Mouse (Mus musculus): ENCODE results near the gene Atxn1l. TPM values are rescaled to one million over a fixed set of nuclear protein-coding genes. Genes with fewer than 3 reads are reported as not detected.

The Atxn1l gene
- polyA plus RNA-seq, 1 experiment: 32.9 TPM

GRCm38 (mm10) chr8:109705320-109706075, 32.0 kb downstream of the Atxn1l start, which contains the start of gene Zfp821:
Gene Zfp821 (plus strand): TSS chr8:109705546.
- no peaks in the 10 kb centered on the region for H3K27me3 ChIP-seq (ENCODE audit: control insufficient read depth, insufficient read depth, low read length)
- TF ChIP-seq POLR2A (IDR thresholded peaks at IDR 0.05; ENCODE audit: control insufficient read depth, low read depth, low read length) (peak; percentile 83; the same call in 1 of the 2 replicates), CTCF (IDR thresholded peaks at IDR 0.05; ENCODE audit: control insufficient read depth, insufficient read depth, insufficient replicate concordance, low read depth, low read length) (no peak)
- peak within 1 kb of the TSS; percentile 93 for H3K4me3 ChIP-seq (ENCODE audit: control insufficient read depth, low read depth, low read length)
- peak within 1 kb of the TSS; percentile 76 for H3K27ac ChIP-seq (ENCODE audit: control insufficient read depth, insufficient read depth, low read depth, low read length)
- peaks cover 6% of the 10 kb centered on the region for H3K4me1 ChIP-seq (ENCODE audit: control insufficient read depth, insufficient read depth, low read length)
- no peaks in the 10 kb centered on the region for H3K36me3 ChIP-seq (ENCODE audit: control insufficient read depth, insufficient read depth, low read length)

GRCm38 (mm10) chr8:109704565-109705319, 32.8 kb downstream of the Atxn1l start:
- Histone ChIP-seq H3K27me3 (ENCODE audit: control insufficient read depth, insufficient read depth, low read length) (no peaks in the 10 kb centered on the region), H3K27ac (ENCODE audit: control insufficient read depth, insufficient read depth, low read depth, low read length) (peak overlapping the region; percentile 76), H3K4me1 (ENCODE audit: control insufficient read depth, insufficient read depth, low read length) (peaks cover 6% of the 10 kb centered on the region), H3K36me3 (ENCODE audit: control insufficient read depth, insufficient read depth, low read length) (no peaks in the 10 kb centered on the region), H3K4me3 (ENCODE audit: control insufficient read depth, low read depth, low read length) (peak overlapping the region; percentile 93)
- TF ChIP-seq CTCF (IDR thresholded peaks at IDR 0.05; ENCODE audit: control insufficient read depth, insufficient read depth, insufficient replicate concordance, low read depth, low read length) (no peak), POLR2A (IDR thresholded peaks at IDR 0.05; ENCODE audit: control insufficient read depth, low read depth, low read length) (no peak)

GRCm38 (mm10) chr8:109698477-109698876, 39.1 kb downstream of the Atxn1l start:
- no peak for TF ChIP-seq POLR2A (IDR thresholded peaks at IDR 0.05; ENCODE audit: control insufficient read depth, low read depth, low read length)
- TF ChIP-seq CTCF (IDR thresholded peaks at IDR 0.05; ENCODE audit: control insufficient read depth, insufficient read depth, insufficient replicate concordance, low read depth, low read length): no peak
- Histone ChIP-seq H3K4me1 (ENCODE audit: control insufficient read depth, insufficient read depth, low read length) (peaks cover 3% of the 10 kb centered on the region; the same call in 1 of the 2 replicates), H3K27me3 (ENCODE audit: control insufficient read depth, insufficient read depth, low read length) (no peaks in the 10 kb centered on the region), H3K27ac (ENCODE audit: control insufficient read depth, insufficient read depth, low read depth, low read length) (no peak overlapping the region), H3K4me3 (ENCODE audit: control insufficient read depth, low read depth, low read length) (no peak overlapping the region), H3K36me3 (ENCODE audit: control insufficient read depth, insufficient read depth, low read length) (no peaks in the 10 kb centered on the region)

GRCm38 (mm10) chr8:109697754-109698153, 39.8 kb downstream of the Atxn1l start:
- peaks cover 3% of the 10 kb centered on the region; the same call in 1 of the 2 replicates for H3K4me1 ChIP-seq (ENCODE audit: control insufficient read depth, insufficient read depth, low read length)
- no peaks in the 10 kb centered on the region for H3K36me3 ChIP-seq (ENCODE audit: control insufficient read depth, insufficient read depth, low read length)
- TF ChIP-seq CTCF (IDR thresholded peaks at IDR 0.05; ENCODE audit: control insufficient read depth, insufficient read depth, insufficient replicate concordance, low read depth, low read length) (no peak), POLR2A (IDR thresholded peaks at IDR 0.05; ENCODE audit: control insufficient read depth, low read depth, low read length) (no peak)
- no peak overlapping the region for H3K4me3 ChIP-seq (ENCODE audit: control insufficient read depth, low read depth, low read length)
- no peaks in the 10 kb centered on the region for H3K27me3 ChIP-seq (ENCODE audit: control insufficient read depth, insufficient read depth, low read length)
- H3K27ac ChIP-seq (ENCODE audit: control insufficient read depth, insufficient read depth, low read depth, low read length): no peak overlapping the region

- Histone ChIP-seq H3K4me3 (ENCODE audit: control insufficient read depth, low read depth, low read length) (peak overlapping the region; percentile 41), H3K4me1 (ENCODE audit: control insufficient read depth, insufficient read depth, low read length) (peaks cover 9% of the 10 kb centered on the region), H3K27me3 (ENCODE audit: control insufficient read depth, insufficient read depth, low read length) (no peaks in the 10 kb centered on the region), H3K36me3 (ENCODE audit: control insufficient read depth, insufficient read depth, low read length) (no peaks in the 10 kb centered on the region), H3K27ac (ENCODE audit: control insufficient read depth, insufficient read depth, low read depth, low read length) (no peak overlapping the region)
- no peak for TF ChIP-seq POLR2A (IDR thresholded peaks at IDR 0.05; ENCODE audit: control insufficient read depth, low read depth, low read length)
- no peak for TF ChIP-seq CTCF (IDR thresholded peaks at IDR 0.05; ENCODE audit: control insufficient read depth, insufficient read depth, insufficient replicate concordance, low read depth, low read length)
These were observed 43.4 kb downstream of the Atxn1l start for GRCm38 (mm10) chr8:109694154-109694553.

GRCm38 (mm10) chr8:109693146-109693900, 44.2 kb downstream of the Atxn1l start, which contains the start of gene Ist1:
Gene Ist1 (minus strand): TSS chr8:109693260.
- Histone ChIP-seq H3K4me3 (ENCODE audit: control insufficient read depth, low read depth, low read length) (peak within 1 kb of the TSS; percentile 99), H3K27me3 (ENCODE audit: control insufficient read depth, insufficient read depth, low read length) (no peaks in the 10 kb centered on the region), H3K36me3 (ENCODE audit: control insufficient read depth, insufficient read depth, low read length) (no peaks in the 10 kb centered on the region), H3K4me1 (ENCODE audit: control insufficient read depth, insufficient read depth, low read length) (peaks cover 9% of the 10 kb centered on the region), H3K27ac (ENCODE audit: control insufficient read depth, insufficient read depth, low read depth, low read length) (peak within 1 kb of the TSS; percentile 98)
- no peak for TF ChIP-seq CTCF (IDR thresholded peaks at IDR 0.05; ENCODE audit: control insufficient read depth, insufficient read depth, insufficient replicate concordance, low read depth, low read length)
- TF ChIP-seq POLR2A (IDR thresholded peaks at IDR 0.05; ENCODE audit: control insufficient read depth, low read depth, low read length): peak; percentile 95

Data from testis, adult 2 months (tissue).